Mouse (Mus musculus): Measurements from ENCODE around the gene Rilpl1. TPM values are rescaled to one million over a fixed set of nuclear protein-coding genes. Genes with fewer than 3 reads are reported as not detected.

Rilpl1 gene
- polyA plus RNA-seq, 2 experiments = 0.98 to 1.4 TPM

GRCm38 (mm10) chr5:124509742-124510237, 21.4 kb downstream of the Rilpl1 start:
- Histone ChIP-seq H3K9me3 (ENCODE audit: control insufficient read depth, low read length) (no peaks in the 10 kb centered on the region), H3K27ac (no peak overlapping the region), H3K9ac (replicated peaks) (no peak overlapping the region), H3K36me3 (replicated peaks; ENCODE audit: control insufficient read depth, insufficient read depth, low read depth) (no peaks in the 10 kb centered on the region), H3K4me3 (ENCODE audit: insufficient read depth in 1 of 2, low read depth in 2 of 2, low read length in 2 of 2) (no peak overlapping the region), H3K4me2 (ENCODE audit: low read depth) (no peak overlapping the region), H3K27me3 (ENCODE audit: control insufficient read depth, insufficient read depth, low read length) (no peaks in the 10 kb centered on the region), H3K4me1 (replicated peaks; ENCODE audit: control insufficient read depth in 2 of 2, insufficient read depth in 2 of 2, low read length in 1 of 2) (no peaks in the 10 kb centered on the region)
- DNase-seq (ENCODE audit: low read depth in 3 of 3, low spot score in 3 of 3) (no peak), ATAC-seq (ENCODE audit: insufficient read depth) (no peak)
- TF ChIP-seq EP300 (IDR thresholded peaks at IDR 0.05; ENCODE audit: low read depth) (no peak), CTCF (IDR thresholded peaks at IDR 0.05; ENCODE audit: low read depth) (no peak)
- 66% methylated on average over 12 of the region's 12 CpGs for WGBS (ENCODE audit: insufficient replicate concordance)

- Histone ChIP-seq H3K36me3 (replicated peaks; ENCODE audit: control insufficient read depth, insufficient read depth, low read depth) (no peaks in the 10 kb centered on the region), H3K27me3 (ENCODE audit: control insufficient read depth, insufficient read depth, low read length) (no peaks in the 10 kb centered on the region), H3K27ac (no peak overlapping the region), H3K9ac (replicated peaks) (no peak overlapping the region), H3K4me2 (ENCODE audit: low read depth) (no peak overlapping the region), H3K4me1 (replicated peaks; ENCODE audit: control insufficient read depth in 2 of 2, insufficient read depth in 2 of 2, low read length in 1 of 2) (no peaks in the 10 kb centered on the region), H3K4me3 (ENCODE audit: insufficient read depth in 1 of 2, low read depth in 2 of 2, low read length in 2 of 2) (no peak overlapping the region), H3K9me3 (ENCODE audit: control insufficient read depth, low read length) (no peaks in the 10 kb centered on the region)
- TF ChIP-seq CTCF (IDR thresholded peaks at IDR 0.05; ENCODE audit: low read depth) (no peak), EP300 (IDR thresholded peaks at IDR 0.05; ENCODE audit: low read depth) (no peak)
- ATAC-seq (ENCODE audit: insufficient read depth) = no peak
- no peak for DNase-seq (ENCODE audit: low read depth in 3 of 3, low spot score in 3 of 3)
- WGBS (ENCODE audit: insufficient replicate concordance) = 76% methylated on average over 6 of the region's 6 CpGs
Measured at GRCm38 (mm10) chr5:124509200-124509599, 22.0 kb downstream of the Rilpl1 start.

- WGBS (ENCODE audit: insufficient replicate concordance) = 47% methylated on average over 10 of the region's 10 CpGs
- Histone ChIP-seq H3K36me3 (replicated peaks; ENCODE audit: control insufficient read depth, insufficient read depth, low read depth) (no peaks in the 10 kb centered on the region), H3K4me1 (replicated peaks; ENCODE audit: control insufficient read depth in 2 of 2, insufficient read depth in 2 of 2, low read length in 1 of 2) (no peaks in the 10 kb centered on the region), H3K9me3 (ENCODE audit: control insufficient read depth, low read length) (no peaks in the 10 kb centered on the region), H3K9ac (replicated peaks) (no peak overlapping the region), H3K4me2 (ENCODE audit: low read depth) (no peak overlapping the region), H3K4me3 (ENCODE audit: insufficient read depth in 1 of 2, low read depth in 2 of 2, low read length in 2 of 2) (no peak overlapping the region), H3K27ac (no peak overlapping the region), H3K27me3 (ENCODE audit: control insufficient read depth, insufficient read depth, low read length) (no peaks in the 10 kb centered on the region)
- no peak for DNase-seq (ENCODE audit: low read depth in 3 of 3, low spot score in 3 of 3)
- no peak for ATAC-seq (ENCODE audit: insufficient read depth)
- no peak for TF ChIP-seq EP300 (IDR thresholded peaks at IDR 0.05; ENCODE audit: low read depth)
- TF ChIP-seq CTCF (IDR thresholded peaks at IDR 0.05; ENCODE audit: low read depth) = 0 out of 2 replicates have a peak, but pooled peaks have one; percentile 5
Measured at GRCm38 (mm10) chr5:124506731-124507359, 24.3 kb downstream of the Rilpl1 start.

- TF ChIP-seq CTCF (IDR thresholded peaks at IDR 0.05; ENCODE audit: low read depth) (no peak), EP300 (IDR thresholded peaks at IDR 0.05; ENCODE audit: low read depth) (no peak)
- no peak for DNase-seq (ENCODE audit: low read depth in 3 of 3, low spot score in 3 of 3)
- Histone ChIP-seq H3K9ac (replicated peaks) (no peak overlapping the region), H3K4me3 (ENCODE audit: insufficient read depth in 1 of 2, low read depth in 2 of 2, low read length in 2 of 2) (no peak overlapping the region), H3K27me3 (ENCODE audit: control insufficient read depth, insufficient read depth, low read length) (no peaks in the 10 kb centered on the region), H3K4me2 (ENCODE audit: low read depth) (no peak overlapping the region), H3K36me3 (replicated peaks; ENCODE audit: control insufficient read depth, insufficient read depth, low read depth) (no peaks in the 10 kb centered on the region), H3K4me1 (replicated peaks; ENCODE audit: control insufficient read depth in 2 of 2, insufficient read depth in 2 of 2, low read length in 1 of 2) (no peaks in the 10 kb centered on the region), H3K9me3 (ENCODE audit: control insufficient read depth, low read length) (no peaks in the 10 kb centered on the region), H3K27ac (no peak overlapping the region)
- no peak for ATAC-seq (ENCODE audit: insufficient read depth)
- WGBS (ENCODE audit: insufficient replicate concordance) = 81% methylated on average over 4 of the region's 4 CpGs
Measured at GRCm38 (mm10) chr5:124505235-124505634, 26.0 kb downstream of the Rilpl1 start.

GRCm38 (mm10) chr5:124503742-124504141, 27.4 kb downstream of the Rilpl1 start:
- Histone ChIP-seq H3K4me2 (ENCODE audit: low read depth) (no peak overlapping the region), H3K4me3 (ENCODE audit: insufficient read depth in 1 of 2, low read depth in 2 of 2, low read length in 2 of 2) (no peak overlapping the region), H3K9me3 (ENCODE audit: control insufficient read depth, low read length) (no peaks in the 10 kb centered on the region), H3K27me3 (ENCODE audit: control insufficient read depth, insufficient read depth, low read length) (no peaks in the 10 kb centered on the region), H3K27ac (no peak overlapping the region), H3K36me3 (replicated peaks; ENCODE audit: control insufficient read depth, insufficient read depth, low read depth) (no peaks in the 10 kb centered on the region), H3K4me1 (replicated peaks; ENCODE audit: control insufficient read depth in 2 of 2, insufficient read depth in 2 of 2, low read length in 1 of 2) (peaks cover 5 to 6% of the 10 kb centered on the region in 2 experiments; a peak in 3 of 4 replicates), H3K9ac (replicated peaks) (no peak overlapping the region)
- WGBS (ENCODE audit: insufficient replicate concordance) = 66% methylated on average over 14 of the region's 14 CpGs
- no peak for ATAC-seq (ENCODE audit: insufficient read depth)
- no peak for DNase-seq (ENCODE audit: low read depth in 3 of 3, low spot score in 3 of 3)
- TF ChIP-seq CTCF (IDR thresholded peaks at IDR 0.05; ENCODE audit: low read depth) = no peak
- TF ChIP-seq EP300 (IDR thresholded peaks at IDR 0.05; ENCODE audit: low read depth) = no peak

Data from liver, embryonic 14.5 days (tissue).